Mouse (Mus musculus): Measurements from ENCODE around the gene Pdzrn3. TPM values are rescaled to one million over a fixed set of nuclear protein-coding genes. Genes with fewer than 3 reads are reported as not detected.

Gene Pdzrn3
- polyA plus RNA-seq, 1 experiment from 2014 or later = 0.54 TPM

DNA sequence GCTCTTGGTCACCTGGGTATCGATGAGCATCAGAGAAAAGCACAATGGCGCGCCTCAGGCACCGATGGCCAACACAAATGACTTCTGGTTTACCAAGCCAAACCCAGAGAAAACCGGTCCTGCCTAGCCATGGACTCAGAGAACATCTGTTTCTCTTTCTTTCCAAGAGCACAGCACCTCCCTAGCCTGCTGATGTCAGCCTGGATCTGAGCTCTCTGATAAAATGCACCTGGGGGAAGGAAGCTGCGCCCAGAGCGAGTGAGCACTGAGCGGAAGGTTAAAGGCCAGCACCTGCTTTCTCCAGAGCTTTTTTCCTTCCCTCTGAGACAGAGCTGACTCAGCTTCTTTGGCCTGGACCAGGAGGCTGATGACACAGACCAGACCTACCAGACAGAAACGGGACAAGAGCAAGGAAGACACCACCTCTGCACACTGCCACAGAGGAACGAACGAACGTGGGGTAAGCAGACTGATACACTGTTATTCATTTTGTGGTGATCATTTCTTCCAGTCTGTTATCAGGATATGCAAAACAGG is 84.6 kb downstream of the Pdzrn3 start:
- H3K4me1 ChIP-seq (ENCODE audit: control insufficient read depth, low read depth, low read length) = no peaks in the 10 kb centered on the region
- ATAC-seq (ENCODE audit: low read depth) = no peak
- no peak overlapping the region for H3K4me3 ChIP-seq (ENCODE audit: low read depth, low read length)
- no peak overlapping the region for H3K9ac ChIP-seq (ENCODE audit: low read depth, low read length)
- 71% methylated on average over 12 of the region's 12 CpGs for WGBS (ENCODE audit: insufficient replicate concordance)
- H3K27me3 ChIP-seq (ENCODE audit: control insufficient read depth, insufficient read depth, low read depth, low read length) = no peaks in the 10 kb centered on the region
- H3K27ac ChIP-seq (ENCODE audit: low read length) = no peak overlapping the region
- H3K9me3 ChIP-seq (replicated peaks; ENCODE audit: control insufficient read depth, low read length) = no peaks in the 10 kb centered on the region
- H3K4me2 ChIP-seq (ENCODE audit: low read depth, low read length) = no peak overlapping the region
- H3K36me3 ChIP-seq (ENCODE audit: control insufficient read depth, insufficient read depth) = no peaks in the 10 kb centered on the region

DNA sequence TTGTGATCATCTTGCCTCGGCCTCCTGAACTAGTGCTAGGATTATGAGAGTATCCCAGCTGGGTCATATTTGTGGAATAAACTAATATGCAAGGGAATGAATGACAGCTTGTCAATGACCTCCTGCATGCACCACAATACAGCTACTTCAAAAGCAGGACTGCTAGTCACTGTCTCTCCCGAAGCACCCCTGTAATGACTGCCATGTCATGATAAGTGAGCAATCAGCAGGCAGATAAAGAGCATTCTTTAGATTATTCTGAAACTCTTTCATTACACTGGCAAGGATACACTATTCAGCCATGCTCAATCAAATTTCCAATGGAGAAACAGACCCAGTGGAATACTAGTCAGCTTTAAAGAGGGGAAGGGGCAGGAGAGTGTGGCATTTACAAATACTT is 85.8 kb downstream of the Pdzrn3 start:
- no peak overlapping the region for H3K9ac ChIP-seq (ENCODE audit: low read depth, low read length)
- H3K9me3 ChIP-seq (replicated peaks; ENCODE audit: control insufficient read depth, low read length) = no peaks in the 10 kb centered on the region
- H3K4me2 ChIP-seq (ENCODE audit: low read depth, low read length) = no peak overlapping the region
- ATAC-seq (ENCODE audit: low read depth) = no peak
- H3K27ac ChIP-seq (ENCODE audit: low read length) = no peak overlapping the region
- no peaks in the 10 kb centered on the region for H3K4me1 ChIP-seq (ENCODE audit: control insufficient read depth, low read depth, low read length)
- H3K4me3 ChIP-seq (ENCODE audit: low read depth, low read length) = no peak overlapping the region
- H3K36me3 ChIP-seq (ENCODE audit: control insufficient read depth, insufficient read depth) = no peaks in the 10 kb centered on the region
- H3K27me3 ChIP-seq (ENCODE audit: control insufficient read depth, insufficient read depth, low read depth, low read length) = no peaks in the 10 kb centered on the region
- 48% methylated on average over 2 of the region's 2 CpGs for WGBS (ENCODE audit: insufficient replicate concordance)

DNA sequence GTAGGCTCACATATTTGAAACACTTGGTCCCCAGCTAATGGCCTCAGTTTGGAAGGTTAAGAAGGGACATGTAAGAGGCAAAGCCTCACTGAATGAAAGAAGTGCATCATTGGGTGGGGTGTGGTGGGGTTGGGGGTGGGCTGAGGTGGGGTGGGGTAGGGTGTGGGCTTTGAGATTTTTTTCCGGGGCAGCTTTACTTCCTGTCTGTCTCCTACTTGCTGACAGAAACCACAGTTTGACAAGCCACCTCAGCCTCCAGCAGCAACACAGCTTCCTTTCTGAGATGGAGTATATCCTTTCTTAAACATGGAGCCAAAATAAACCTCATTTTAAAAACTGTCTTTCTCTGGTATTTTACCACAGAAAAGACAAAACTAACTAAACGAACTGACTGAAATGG is 87.5 kb downstream of the Pdzrn3 start:
- Histone ChIP-seq H3K4me2 (ENCODE audit: low read depth, low read length) (no peak overlapping the region), H3K9me3 (replicated peaks; ENCODE audit: control insufficient read depth, low read length) (no peaks in the 10 kb centered on the region), H3K36me3 (ENCODE audit: control insufficient read depth, insufficient read depth) (no peaks in the 10 kb centered on the region), H3K4me3 (ENCODE audit: low read depth, low read length) (no peak overlapping the region), H3K27me3 (ENCODE audit: control insufficient read depth, insufficient read depth, low read depth, low read length) (no peaks in the 10 kb centered on the region), H3K4me1 (ENCODE audit: control insufficient read depth, low read depth, low read length) (no peaks in the 10 kb centered on the region), H3K27ac (ENCODE audit: low read length) (no peak overlapping the region), H3K9ac (ENCODE audit: low read depth, low read length) (no peak overlapping the region)
- 16% methylated on average over 2 of the region's 2 CpGs for WGBS (ENCODE audit: insufficient replicate concordance)
- ATAC-seq (ENCODE audit: low read depth) = no peak

DNA sequence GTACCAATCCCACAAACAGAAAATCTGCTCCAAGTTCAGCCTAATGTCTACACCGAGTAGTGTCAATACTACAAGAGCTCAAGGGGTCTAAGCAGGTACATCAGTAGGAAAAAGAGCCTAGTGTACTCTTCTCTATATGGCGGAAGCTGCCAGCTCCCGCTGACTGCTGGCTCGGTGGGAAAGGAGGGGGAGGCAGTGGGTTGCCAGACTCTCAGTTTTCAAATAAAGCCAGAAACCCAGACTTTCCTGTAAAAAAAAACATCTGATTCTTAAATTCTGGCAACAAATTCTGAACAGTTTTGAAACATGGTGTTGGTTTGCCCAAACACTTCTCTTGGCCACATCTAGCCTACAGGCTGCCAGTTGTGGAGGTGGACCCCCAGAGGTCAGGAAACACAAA is 88.3 kb downstream of the Pdzrn3 start:
- Histone ChIP-seq H3K27ac (ENCODE audit: low read length) (no peak overlapping the region), H3K4me3 (ENCODE audit: low read depth, low read length) (no peak overlapping the region), H3K27me3 (ENCODE audit: control insufficient read depth, insufficient read depth, low read depth, low read length) (no peaks in the 10 kb centered on the region), H3K36me3 (ENCODE audit: control insufficient read depth, insufficient read depth) (no peaks in the 10 kb centered on the region), H3K4me2 (ENCODE audit: low read depth, low read length) (no peak overlapping the region), H3K9me3 (replicated peaks; ENCODE audit: control insufficient read depth, low read length) (no peaks in the 10 kb centered on the region), H3K4me1 (ENCODE audit: control insufficient read depth, low read depth, low read length) (no peaks in the 10 kb centered on the region), H3K9ac (ENCODE audit: low read depth, low read length) (no peak overlapping the region)
- WGBS (ENCODE audit: insufficient replicate concordance) = 72% methylated on average over 4 of the region's 4 CpGs
- no peak for ATAC-seq (ENCODE audit: low read depth)

DNA sequence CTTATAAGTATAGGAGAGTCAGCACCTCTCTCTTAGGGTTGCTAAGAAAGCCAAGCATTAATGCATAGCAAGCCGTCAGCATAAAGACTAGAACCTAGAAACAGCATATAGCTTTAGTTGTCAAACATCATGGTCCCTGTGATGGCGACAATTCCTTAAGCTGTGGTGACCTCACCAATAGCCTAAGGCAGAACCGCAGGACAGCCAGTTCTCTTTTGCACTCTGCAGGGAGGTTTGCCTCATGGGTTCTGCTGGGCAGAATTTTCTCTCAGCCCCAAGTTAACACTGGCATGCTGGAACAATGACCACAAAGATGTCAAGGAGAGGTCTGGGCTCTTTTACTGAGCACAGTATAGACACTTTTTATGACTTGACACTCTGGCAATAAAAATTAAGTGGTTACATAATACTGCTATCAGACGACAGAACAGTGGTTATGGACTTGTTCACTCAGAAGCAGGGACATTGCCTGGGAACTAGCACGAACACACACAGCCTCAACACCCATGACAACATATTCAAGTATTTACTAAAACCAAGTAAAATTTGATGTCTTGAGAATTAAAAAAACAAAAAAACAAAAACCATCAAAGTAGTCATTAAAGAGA is 90.0 kb downstream of the Pdzrn3 start:
- Histone ChIP-seq H3K27ac (ENCODE audit: low read length) (no peak overlapping the region), H3K27me3 (ENCODE audit: control insufficient read depth, insufficient read depth, low read depth, low read length) (no peaks in the 10 kb centered on the region), H3K4me3 (ENCODE audit: low read depth, low read length) (no peak overlapping the region), H3K36me3 (ENCODE audit: control insufficient read depth, insufficient read depth) (no peaks in the 10 kb centered on the region), H3K4me2 (ENCODE audit: low read depth, low read length) (no peak overlapping the region), H3K9ac (ENCODE audit: low read depth, low read length) (no peak overlapping the region), H3K9me3 (replicated peaks; ENCODE audit: control insufficient read depth, low read length) (no peaks in the 10 kb centered on the region), H3K4me1 (ENCODE audit: control insufficient read depth, low read depth, low read length) (no peaks in the 10 kb centered on the region)
- 62% methylated on average over 5 of the region's 5 CpGs for WGBS (ENCODE audit: insufficient replicate concordance)
- no peak for ATAC-seq (ENCODE audit: low read depth)

DNA sequence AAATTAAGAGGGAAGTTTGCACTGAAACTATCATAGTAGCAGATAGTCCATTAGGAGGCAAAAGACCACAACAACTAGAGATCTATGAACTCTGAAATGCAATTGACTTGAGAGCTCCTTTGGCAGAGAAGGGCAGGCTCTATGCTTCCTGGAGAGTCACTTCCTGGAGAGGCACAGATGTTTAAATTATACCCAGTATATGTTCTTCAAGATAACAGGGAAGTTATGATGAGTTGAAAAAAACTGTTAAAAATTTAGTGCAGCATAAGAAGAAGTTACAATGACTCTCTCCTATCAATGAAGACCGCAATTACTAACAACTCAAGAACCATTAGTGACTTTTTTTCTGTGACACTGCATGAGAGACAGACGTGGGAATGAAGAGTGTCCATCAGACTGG is 90.6 kb downstream of the Pdzrn3 start:
- WGBS (ENCODE audit: insufficient replicate concordance) = 37% methylated on average over 2 of the region's 2 CpGs
- Histone ChIP-seq H3K27ac (ENCODE audit: low read length) (no peak overlapping the region), H3K27me3 (ENCODE audit: control insufficient read depth, insufficient read depth, low read depth, low read length) (no peaks in the 10 kb centered on the region), H3K4me1 (ENCODE audit: control insufficient read depth, low read depth, low read length) (no peaks in the 10 kb centered on the region), H3K4me3 (ENCODE audit: low read depth, low read length) (no peak overlapping the region), H3K36me3 (ENCODE audit: control insufficient read depth, insufficient read depth) (no peaks in the 10 kb centered on the region), H3K4me2 (ENCODE audit: low read depth, low read length) (no peak overlapping the region), H3K9ac (ENCODE audit: low read depth, low read length) (no peak overlapping the region), H3K9me3 (replicated peaks; ENCODE audit: control insufficient read depth, low read length) (no peaks in the 10 kb centered on the region)
- no peak for ATAC-seq (ENCODE audit: low read depth)

DNA sequence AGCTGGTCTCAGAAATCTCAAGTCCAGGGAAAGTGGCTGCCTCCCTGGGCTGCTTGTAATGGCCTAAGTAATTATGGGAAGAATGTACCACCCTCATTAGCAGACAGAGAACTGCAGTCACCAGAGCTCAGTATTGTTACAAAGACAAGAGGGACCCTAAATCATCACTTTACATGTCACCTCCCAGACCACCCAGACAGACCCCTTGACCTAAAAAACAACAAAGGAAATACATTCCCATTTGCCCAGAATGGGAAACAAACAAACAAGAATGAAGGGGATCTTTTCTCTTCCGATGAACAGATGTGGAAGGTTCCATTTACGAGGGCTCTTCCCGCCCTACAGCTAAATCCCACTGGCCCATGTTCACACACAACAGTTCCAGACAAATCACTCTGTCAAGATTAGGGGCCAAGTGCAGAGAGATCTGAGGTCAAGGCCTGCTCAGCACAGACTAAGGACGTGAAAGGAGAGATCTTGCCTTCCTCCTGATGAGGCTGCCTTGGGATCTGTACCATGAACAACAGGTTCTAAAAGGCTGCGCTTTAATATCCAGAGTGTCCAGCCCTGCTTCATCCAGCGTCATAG is 93.2 kb downstream of the Pdzrn3 start:
- H3K4me2 ChIP-seq (ENCODE audit: low read depth, low read length) = no peak overlapping the region
- no peaks in the 10 kb centered on the region for H3K4me1 ChIP-seq (ENCODE audit: control insufficient read depth, low read depth, low read length)
- H3K4me3 ChIP-seq (ENCODE audit: low read depth, low read length) = no peak overlapping the region
- no peaks in the 10 kb centered on the region for H3K27me3 ChIP-seq (ENCODE audit: control insufficient read depth, insufficient read depth, low read depth, low read length)
- no peak overlapping the region for H3K27ac ChIP-seq (ENCODE audit: low read length)
- H3K9me3 ChIP-seq (replicated peaks; ENCODE audit: control insufficient read depth, low read length) = no peaks in the 10 kb centered on the region
- 64% methylated on average over 6 of the region's 6 CpGs for WGBS (ENCODE audit: insufficient replicate concordance)
- H3K9ac ChIP-seq (ENCODE audit: low read depth, low read length) = no peak overlapping the region
- H3K36me3 ChIP-seq (ENCODE audit: control insufficient read depth, insufficient read depth) = no peaks in the 10 kb centered on the region
- ATAC-seq (ENCODE audit: low read depth) = no peak

DNA sequence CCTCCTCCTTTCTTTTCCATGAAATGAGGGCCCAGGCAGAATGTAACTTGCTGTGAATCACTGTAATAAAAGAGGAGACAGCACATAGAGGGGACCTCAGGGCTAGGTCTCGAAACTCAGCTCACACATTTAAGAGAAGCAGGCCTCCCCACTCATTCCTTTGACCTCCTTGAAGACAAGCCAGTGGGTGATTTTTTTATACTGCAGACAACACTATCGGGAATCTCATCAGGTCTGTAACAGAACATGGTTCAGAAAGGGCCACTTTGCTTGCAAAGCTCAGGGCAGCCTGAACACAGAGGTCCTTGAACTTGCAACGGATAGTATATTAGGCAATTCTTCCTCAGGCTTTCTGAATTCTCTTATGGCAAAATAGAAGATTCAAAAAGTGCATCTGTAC is 93.8 kb downstream of the Pdzrn3 start:
- H3K4me2 ChIP-seq (ENCODE audit: low read depth, low read length) = no peak overlapping the region
- H3K4me1 ChIP-seq (ENCODE audit: control insufficient read depth, low read depth, low read length) = no peaks in the 10 kb centered on the region
- no peaks in the 10 kb centered on the region for H3K27me3 ChIP-seq (ENCODE audit: control insufficient read depth, insufficient read depth, low read depth, low read length)
- no peak overlapping the region for H3K27ac ChIP-seq (ENCODE audit: low read length)
- H3K9me3 ChIP-seq (replicated peaks; ENCODE audit: control insufficient read depth, low read length) = no peaks in the 10 kb centered on the region
- no peaks in the 10 kb centered on the region for H3K36me3 ChIP-seq (ENCODE audit: control insufficient read depth, insufficient read depth)
- H3K4me3 ChIP-seq (ENCODE audit: low read depth, low read length) = no peak overlapping the region
- ATAC-seq (ENCODE audit: low read depth) = no peak
- 47% methylated on average over 3 of the region's 3 CpGs for WGBS (ENCODE audit: insufficient replicate concordance)
- H3K9ac ChIP-seq (ENCODE audit: low read depth, low read length) = no peak overlapping the region

DNA sequence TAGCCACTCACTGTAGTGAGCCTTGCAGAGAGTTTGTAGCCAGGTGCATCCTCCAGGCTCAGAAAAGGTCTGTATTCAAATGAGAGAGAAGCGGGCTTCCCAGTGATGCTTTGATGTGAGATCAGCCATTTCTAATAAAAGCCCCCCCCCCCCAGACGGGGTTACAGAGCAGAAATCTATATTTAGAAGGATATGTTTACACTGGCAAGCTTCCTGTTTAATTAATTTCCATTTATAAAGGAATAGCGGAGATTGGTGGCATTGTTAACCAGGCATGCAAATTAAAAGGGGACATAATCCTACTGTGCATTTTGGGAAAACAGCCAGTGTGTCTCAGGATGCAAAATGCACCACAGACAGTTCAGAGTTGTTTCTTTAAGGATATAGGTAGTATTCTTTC is 96.1 kb downstream of the Pdzrn3 start:
- no peak for ATAC-seq (ENCODE audit: low read depth)
- Histone ChIP-seq H3K4me2 (ENCODE audit: low read depth, low read length) (no peak overlapping the region), H3K4me1 (ENCODE audit: control insufficient read depth, low read depth, low read length) (no peaks in the 10 kb centered on the region), H3K9me3 (replicated peaks; ENCODE audit: control insufficient read depth, low read length) (no peaks in the 10 kb centered on the region), H3K27me3 (ENCODE audit: control insufficient read depth, insufficient read depth, low read depth, low read length) (no peaks in the 10 kb centered on the region), H3K36me3 (ENCODE audit: control insufficient read depth, insufficient read depth) (no peaks in the 10 kb centered on the region), H3K4me3 (ENCODE audit: low read depth, low read length) (no peak overlapping the region), H3K27ac (ENCODE audit: low read length) (no peak overlapping the region), H3K9ac (ENCODE audit: low read depth, low read length) (no peak overlapping the region)
- WGBS (ENCODE audit: insufficient replicate concordance) = 54% methylated on average over 3 of the region's 3 CpGs

Measured in liver, embryonic 16.5 days (tissue).